Mouse (Mus musculus) limb, embryonic 12.5 days (tissue): ENCODE data around the gene Gm11037. TPM values are rescaled to one million over a fixed set of nuclear protein-coding genes. Genes with fewer than 3 reads are reported as not detected.

Source experiments
- ATAC-seq: fragments of 200-750 bp; cut with Nextera tagmentation; 2 replicates; pipeline ENCODE4 v1.8.0; 2017; ENCODE audit warnings: low read depth, moderate TSS enrichment; ENCODE audit not compliant: insufficient number of reproducible peaks, insufficient read depth, low FRiP score, low TSS enrichment
- H3K27ac ChIP-seq: fragments of 300-500 bp; sonication (generic); 2 replicates; pipeline ENCODE4 v1.5.1; 2016; ENCODE audit warnings: mild to moderate bottlenecking, moderate library complexity
- H3K27me3 ChIP-seq: fragments of 300-500 bp; sonication (generic); 2 replicates; pipeline ENCODE4 v1.6.1; 2016; ENCODE audit warnings: mild to moderate bottlenecking, moderate library complexity
- H3K36me3 ChIP-seq: fragments of 300-500 bp; sonication (generic); 2 replicates; pipeline ENCODE4 v1.6.1; 2016; ENCODE audit warnings: mild to moderate bottlenecking, moderate library complexity
- H3K4me1 ChIP-seq: fragments of 300-500 bp; sonication (generic); replicated peaks from 2 replicates; pipeline ENCODE4 v1.6.1; 2016
- H3K4me2 ChIP-seq: fragments of 300-500 bp; sonication (generic); 2 replicates; pipeline ENCODE4 v1.6.1; 2016; ENCODE audit warnings: mild to moderate bottlenecking, moderate library complexity
- H3K4me3 ChIP-seq: fragments of 300-500 bp; sonication (generic); replicated peaks from 2 replicates; pipeline ENCODE4 v1.5.1; 2016; ENCODE audit warnings: mild to moderate bottlenecking
- H3K9ac ChIP-seq: fragments of 300-500 bp; sonication (generic); replicated peaks from 2 replicates; pipeline ENCODE4 v1.6.1; 2016; ENCODE audit warnings: mild to moderate bottlenecking, moderate library complexity
- H3K9me3 ChIP-seq: fragments of 300-500 bp; sonication (generic); 2 replicates; pipeline ENCODE4 v1.6.1; 2016; ENCODE audit warnings: mild to moderate bottlenecking, moderate library complexity
- WGBS: fragments of 180-500 bp; shearing (Covaris S2); methylation state at CpG from one replicate; pipeline ENCODE4 v1.1.7; 2016; 5-methylcytosine and 5-hydroxymethylcytosine counted together
- polyA plus RNA-seq: library from polyadenylated mRNA; unstranded; fragments of >200 nt; fragmentation: Nextera tagmentation; extraction: Ambion mirVana; gene quantifications from 2 replicates; pipeline ENCODE4 v1.2.1, GENCODE M21; 2016

Gm11037 gene
- polyA plus RNA-seq, 1 experiment from 2014 or later: not detected

DNA sequence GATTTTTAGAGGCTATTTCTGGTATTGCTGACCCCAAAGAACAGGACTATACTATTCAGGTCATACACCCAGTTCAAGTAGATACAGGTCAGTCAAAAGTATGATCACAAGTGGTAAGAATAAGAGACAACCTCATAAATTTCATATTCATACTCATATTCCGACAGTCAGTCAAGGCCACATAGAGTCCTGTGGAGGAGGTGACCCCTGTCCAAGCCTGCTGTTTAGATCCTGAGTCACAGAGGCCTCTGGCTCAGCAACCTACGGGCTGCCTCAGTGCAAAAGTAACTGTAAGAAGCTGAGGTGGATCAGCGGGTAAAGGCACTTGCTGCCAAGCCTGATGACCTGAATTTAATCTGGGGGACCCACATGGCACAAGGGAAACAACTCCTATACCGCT lies 20.7 kb downstream of the Gm11037 start:
- Histone ChIP-seq H3K36me3 (peaks cover 57% of the 10 kb centered on the region), H3K9ac (no peak overlapping the region), H3K4me2 (no peak overlapping the region), H3K4me1 (peaks cover 16% of the 10 kb centered on the region), H3K27me3 (no peaks in the 10 kb centered on the region), H3K9me3 (no peaks in the 10 kb centered on the region), H3K4me3 (no peak overlapping the region), H3K27ac (no peak overlapping the region)
- ATAC-seq: no peak
- WGBS: 91% methylated on average over 4 of the region's 4 CpGs

GRCm38 (mm10) chr2:131156987-131157386 lies 23.7 kb downstream of the Gm11037 start:
- ATAC-seq: no peak
- Histone ChIP-seq H3K9ac (no peak overlapping the region), H3K27me3 (no peaks in the 10 kb centered on the region), H3K27ac (no peak overlapping the region), H3K4me3 (no peak overlapping the region), H3K4me2 (no peak overlapping the region), H3K36me3 (peaks cover 29% of the 10 kb centered on the region), H3K4me1 (peaks cover 24% of the 10 kb centered on the region), H3K9me3 (no peaks in the 10 kb centered on the region)
- 93% methylated on average over 7 of the region's 7 CpGs for WGBS

DNA sequence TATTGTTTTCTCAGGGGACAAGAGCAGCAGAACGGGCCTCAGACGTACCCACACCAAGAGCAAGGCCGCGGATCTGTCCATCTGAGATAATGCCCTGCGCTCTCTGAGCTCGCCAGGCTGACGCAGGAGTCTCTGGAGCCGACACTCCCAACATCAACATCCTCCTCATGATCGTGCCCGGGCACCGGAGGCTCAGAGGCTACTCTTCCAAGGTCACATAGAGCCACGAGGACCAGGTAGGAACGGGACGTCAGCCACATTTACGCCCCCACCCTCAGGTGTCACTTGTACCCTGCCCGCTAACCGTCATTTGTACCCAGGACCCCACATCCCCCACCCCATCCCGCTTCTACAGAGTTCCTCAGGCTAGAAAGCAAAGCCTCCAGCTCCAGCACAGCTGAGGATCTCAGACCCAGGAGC lies 26.2 kb downstream of the Gm11037 start:
- H3K9ac ChIP-seq: peak overlapping the region; percentile 85
- peaks cover 13% of the 10 kb centered on the region for H3K36me3 ChIP-seq
- H3K4me3 ChIP-seq: peak overlapping the region; percentile 76
- no peaks in the 10 kb centered on the region for H3K27me3 ChIP-seq
- under 1% methylated on average over 18 of the region's 18 CpGs for WGBS
- H3K4me1 ChIP-seq: peaks cover 27% of the 10 kb centered on the region
- H3K27ac ChIP-seq: peak overlapping the region; percentile 70
- H3K4me2 ChIP-seq: peak overlapping the region; percentile 94
- no peaks in the 10 kb centered on the region for H3K9me3 ChIP-seq
- peak; percentile 67 for ATAC-seq

DNA sequence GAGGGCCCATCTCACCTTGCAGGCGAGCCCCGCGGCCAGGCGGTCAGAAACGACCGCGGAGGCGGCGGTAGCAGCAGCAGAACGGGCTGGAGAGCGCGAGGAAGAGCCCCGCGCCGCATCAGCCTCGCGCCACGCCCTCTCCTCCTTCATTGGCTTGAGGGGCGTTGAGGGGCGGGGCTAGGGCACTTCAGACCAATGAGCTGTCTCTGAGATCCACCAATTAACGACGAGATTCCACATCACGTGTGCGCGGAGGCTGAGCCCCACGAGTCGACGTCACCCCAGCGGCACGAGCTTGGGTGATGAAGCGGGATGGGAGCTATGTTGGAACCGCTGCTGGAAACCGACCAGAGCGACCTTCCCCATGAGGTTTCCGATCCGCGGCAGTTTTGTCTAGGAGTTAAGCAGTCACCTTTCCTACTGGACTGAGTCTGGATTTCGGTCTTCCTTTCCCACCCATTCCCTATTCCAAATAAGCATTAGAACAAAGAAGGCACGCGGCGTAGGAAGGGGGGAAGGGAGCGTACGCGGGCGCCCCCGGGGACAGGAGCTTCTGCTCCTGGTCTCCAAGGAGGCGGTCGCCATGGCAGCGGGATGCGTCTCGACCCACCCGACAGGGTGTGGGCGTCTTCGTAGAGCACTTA lies 26.8 kb downstream of the Gm11037 start, which contains the start of gene 1700037H04Rik:
1700037H04Rik (minus strand) TSS at position 144 of the 644 bp plus-strand sequence.
- peaks cover 27% of the 10 kb centered on the region for H3K4me1 ChIP-seq
- peak within 1 kb of the TSS; percentile 94 for H3K4me2 ChIP-seq
- peak within 1 kb of the TSS; percentile 89 for H3K27ac ChIP-seq
- no peaks in the 10 kb centered on the region for H3K9me3 ChIP-seq
- under 1% methylated on average over 54 of the region's 54 CpGs for WGBS
- no peaks in the 10 kb centered on the region for H3K27me3 ChIP-seq
- peak within 1 kb of the TSS; percentile 76 for H3K4me3 ChIP-seq
- ATAC-seq: peak; percentile 91
- H3K9ac ChIP-seq: peak within 1 kb of the TSS; percentile 85
- H3K36me3 ChIP-seq: peaks cover 9% of the 10 kb centered on the region

DNA sequence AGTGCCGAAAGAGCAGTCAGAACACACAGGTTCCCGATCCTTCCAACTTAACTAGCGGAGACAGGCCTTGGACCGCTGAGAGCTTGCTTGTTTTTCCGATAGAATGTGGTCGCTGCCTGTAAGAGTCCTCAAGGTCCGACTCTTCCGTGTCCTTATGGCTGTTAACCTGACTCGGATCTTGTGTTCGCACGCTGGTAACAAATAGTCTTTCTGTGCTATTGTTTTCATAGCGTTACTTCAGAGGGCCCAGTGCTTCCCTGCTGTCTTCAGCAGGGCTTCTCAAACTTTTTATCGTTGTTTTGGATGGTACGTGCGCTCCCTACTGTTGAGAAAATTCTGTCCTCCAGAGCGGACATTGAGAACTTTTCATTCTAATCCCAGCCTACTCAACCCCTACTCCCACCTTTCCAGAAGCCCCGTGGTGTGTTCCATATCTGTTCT lies 27.4 kb downstream of the Gm11037 start:
- peak; percentile 11; the same call in 1 of the 2 replicates for ATAC-seq

GRCm38 (mm10) chr2:131163924-131164323 lies 30.6 kb downstream of the Gm11037 start:
- 64% methylated on average over 7 of the region's 7 CpGs for WGBS
- no peak for ATAC-seq
- H3K4me2 ChIP-seq: no peak overlapping the region
- H3K27me3 ChIP-seq: 0 out of 2 replicates have a peak, but pooled peaks cover under 1% of the 10 kb centered on the region
- no peak overlapping the region for H3K4me3 ChIP-seq
- peaks cover 5% of the 10 kb centered on the region; the same call in 1 of the 2 replicates for H3K9me3 ChIP-seq
- H3K27ac ChIP-seq: no peak overlapping the region
- H3K4me1 ChIP-seq: peaks cover 13% of the 10 kb centered on the region
- no peak overlapping the region; the same call in 1 of the 2 replicates for H3K9ac ChIP-seq
- no peaks in the 10 kb centered on the region for H3K36me3 ChIP-seq

More for the DNA sequence above, 27.4 kb downstream of the Gm11037 start:
- Histone ChIP-seq H3K36me3 (peaks cover 4% of the 10 kb centered on the region; the same call in 1 of the 2 replicates), H3K27ac (peak overlapping the region; percentile 89), H3K9me3 (no peaks in the 10 kb centered on the region), H3K4me1 (peaks cover 27% of the 10 kb centered on the region), H3K27me3 (no peaks in the 10 kb centered on the region), H3K4me3 (peak overlapping the region; percentile 76), H3K4me2 (peak overlapping the region; percentile 94), H3K9ac (peak overlapping the region; percentile 63)
- WGBS: under 1% methylated on average over 17 of the region's 17 CpGs

DNA sequence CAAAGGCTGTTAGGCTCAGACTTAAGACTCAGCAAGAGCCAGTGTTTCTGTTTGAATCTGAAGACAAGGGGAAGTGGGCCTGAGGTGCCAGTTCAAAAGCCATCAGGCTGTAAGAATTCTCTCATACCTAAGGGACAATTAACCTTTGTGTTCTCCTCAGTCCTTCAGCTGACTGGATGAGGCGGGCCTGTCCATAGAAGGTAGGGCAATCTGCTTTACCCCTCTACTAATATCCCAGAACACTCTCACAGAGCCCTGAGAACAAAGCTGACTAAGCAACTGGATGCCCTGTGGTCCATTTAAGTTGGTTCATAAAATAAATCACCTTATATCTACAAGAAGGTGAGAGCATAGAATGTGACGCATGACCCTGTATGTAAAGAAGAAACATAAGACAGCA lies 32.9 kb downstream of the Gm11037 start:
- 88% methylated on average over 2 of the region's 2 CpGs for WGBS
- Histone ChIP-seq H3K9me3 (peaks cover 5% of the 10 kb centered on the region; the same call in 1 of the 2 replicates), H3K4me3 (no peak overlapping the region), H3K4me2 (no peak overlapping the region), H3K27me3 (peaks cover 21% of the 10 kb centered on the region), H3K36me3 (no peaks in the 10 kb centered on the region), H3K9ac (no peak overlapping the region), H3K27ac (no peak overlapping the region), H3K4me1 (0 out of 2 replicates have a peak, but pooled peaks cover 4% of the 10 kb centered on the region)
- no peak for ATAC-seq

DNA sequence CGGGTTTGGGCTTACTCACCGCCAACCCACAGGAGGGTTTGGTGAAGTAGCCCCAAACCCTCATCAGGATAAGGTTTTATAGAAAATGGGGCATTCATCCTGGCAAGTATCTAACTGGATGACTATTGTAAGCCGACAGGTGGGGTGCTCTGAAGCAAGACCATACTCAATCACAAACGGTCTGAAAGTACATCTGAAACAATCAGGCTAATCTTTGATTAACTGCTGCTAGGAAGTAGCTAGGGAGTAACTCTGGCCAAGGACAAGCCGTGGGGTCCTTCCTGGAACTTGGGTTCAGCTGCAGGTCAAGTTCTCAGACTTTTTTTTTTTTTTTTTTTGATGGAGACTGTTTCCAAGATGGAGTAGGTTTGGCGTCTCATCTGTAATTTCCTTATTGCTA lies 34.7 kb downstream of the Gm11037 start:
- H3K9me3 ChIP-seq: peaks cover 5% of the 10 kb centered on the region; the same call in 1 of the 2 replicates
- ATAC-seq: no peak
- H3K4me3 ChIP-seq: no peak overlapping the region
- no peaks in the 10 kb centered on the region; the same call in 1 of the 2 replicates for H3K36me3 ChIP-seq
- H3K4me2 ChIP-seq: no peak overlapping the region
- H3K27me3 ChIP-seq: peaks cover 39% of the 10 kb centered on the region
- H3K4me1 ChIP-seq: peaks cover 10% of the 10 kb centered on the region
- H3K27ac ChIP-seq: no peak overlapping the region
- no peak overlapping the region for H3K9ac ChIP-seq
- WGBS: 83% methylated on average over 6 of the region's 6 CpGs

GRCm38 (mm10) chr2:131168914-131169313 lies 35.6 kb downstream of the Gm11037 start:
- WGBS: 53% methylated on average over 1 of the region's 1 CpGs
- H3K9me3 ChIP-seq: peaks cover 5% of the 10 kb centered on the region; the same call in 1 of the 2 replicates
- H3K4me1 ChIP-seq: peaks cover 9% of the 10 kb centered on the region
- no peak overlapping the region for H3K9ac ChIP-seq
- no peaks in the 10 kb centered on the region; the same call in 1 of the 2 replicates for H3K36me3 ChIP-seq
- H3K27ac ChIP-seq: no peak overlapping the region
- H3K27me3 ChIP-seq: peaks cover 48% of the 10 kb centered on the region
- no peak overlapping the region for H3K4me2 ChIP-seq
- no peak for ATAC-seq
- H3K4me3 ChIP-seq: no peak overlapping the region

GRCm38 (mm10) chr2:131170936-131171335 lies 37.6 kb downstream of the Gm11037 start:
- no peaks in the 10 kb centered on the region; the same call in 1 of the 2 replicates for H3K36me3 ChIP-seq
- H3K27me3 ChIP-seq: peaks cover 54% of the 10 kb centered on the region
- WGBS: 9% methylated on average over 9 of the region's 9 CpGs
- no peak for ATAC-seq
- H3K9ac ChIP-seq: no peak overlapping the region; the same call in 1 of the 2 replicates
- H3K9me3 ChIP-seq: peaks cover 5% of the 10 kb centered on the region; the same call in 1 of the 2 replicates
- no peak overlapping the region for H3K27ac ChIP-seq
- H3K4me1 ChIP-seq: peaks cover 14% of the 10 kb centered on the region
- H3K4me3 ChIP-seq: peak overlapping the region; percentile 33
- peak overlapping the region; percentile 60 for H3K4me2 ChIP-seq

GRCm38 (mm10) chr2:131171401-131172104 lies 38.3 kb downstream of the Gm11037 start:
- Histone ChIP-seq H3K4me3 (peak overlapping the region; percentile 33), H3K27me3 (peaks cover 54% of the 10 kb centered on the region), H3K27ac (no peak overlapping the region), H3K36me3 (peaks cover 5% of the 10 kb centered on the region; the same call in 1 of the 2 replicates), H3K9ac (no peak overlapping the region; the same call in 1 of the 2 replicates), H3K4me1 (peaks cover 17% of the 10 kb centered on the region), H3K9me3 (peaks cover 5% of the 10 kb centered on the region; the same call in 1 of the 2 replicates), H3K4me2 (peak overlapping the region; percentile 60)
- no peak for ATAC-seq
- WGBS: 3% methylated on average over 43 of the region's 43 CpGs
